ENCODE assay signal across 7 mouse cellular contexts in genomic region chr4:130861653-130862208, GRCm38 (mm10). TPM values are rescaled to one million over a fixed set of nuclear protein-coding genes. Genes with fewer than 3 reads are reported as not detected.
DNase-seq lines count a peak whose midpoint lies in the region; ATAC-seq lines count a peak whose summit lies in the region.

No protein-coding gene starts in this region.

- H3K4me2 ChIP-seq in neural tube, embryonic 12.5 days (replicated peaks): peak overlapping the region; percentile 56

- DNase-seq in adrenal gland, postnatal 4 days (ENCODE audit: low spot score in 2 of 2): peak; percentile 51 to 57
- peak; percentile 74 for DNase-seq in embryonic facial prominence, embryonic 10.5 days (ENCODE audit: low spot score)
- peak; percentile 65 to 80 for DNase-seq in heart, adult 9 months (ENCODE audit: low spot score in 2 of 2)
- DNase-seq in kidney, adult 9 months: peak; percentile 53
- peak; percentile 64 for DNase-seq in limb, embryonic 10.5 days (ENCODE audit: low spot score)
- DNase-seq in urinary bladder, postnatal 10 days (ENCODE audit: low spot score): peak; percentile 31

- H3K36me3 ChIP-seq in embryonic facial prominence, embryonic 10.5 days (replicated peaks): no peaks in the 10 kb centered on the region
- H3K36me3 ChIP-seq in limb, embryonic 10.5 days: no peaks in the 10 kb centered on the region
- H3K36me3 ChIP-seq in neural tube, embryonic 12.5 days: no peaks in the 10 kb centered on the region

- peaks cover 36% of the 10 kb centered on the region for H3K4me1 ChIP-seq in embryonic facial prominence, embryonic 10.5 days
- peaks cover 25% of the 10 kb centered on the region for H3K4me1 ChIP-seq in limb, embryonic 10.5 days
- H3K4me1 ChIP-seq in neural tube, embryonic 12.5 days: peaks cover 33% of the 10 kb centered on the region

- no peak overlapping the region for H3K9ac ChIP-seq in neural tube, embryonic 12.5 days

- peak overlapping the region; percentile 64 for H3K27ac ChIP-seq in embryonic facial prominence, embryonic 10.5 days (replicated peaks)
- no peak overlapping the region for H3K27ac ChIP-seq in limb, embryonic 10.5 days
- no peak overlapping the region for H3K27ac ChIP-seq in neural tube, embryonic 12.5 days

- H3K27me3 ChIP-seq in embryonic facial prominence, embryonic 10.5 days (replicated peaks; ENCODE audit: low read depth, poor library complexity, severe bottlenecking): peaks cover 76% of the 10 kb centered on the region
- peaks cover 72% of the 10 kb centered on the region for H3K27me3 ChIP-seq in limb, embryonic 10.5 days (ENCODE audit: low read depth, poor library complexity, severe bottlenecking)
- peaks cover 54% of the 10 kb centered on the region for H3K27me3 ChIP-seq in neural tube, embryonic 12.5 days (replicated peaks)

- no peaks in the 10 kb centered on the region for H3K9me3 ChIP-seq in embryonic facial prominence, embryonic 10.5 days
- H3K9me3 ChIP-seq in limb, embryonic 10.5 days (replicated peaks): no peaks in the 10 kb centered on the region
- H3K9me3 ChIP-seq in neural tube, embryonic 12.5 days: no peaks in the 10 kb centered on the region

- ATAC-seq in neural tube, embryonic 12.5 days (ENCODE audit: low FRiP score, low read depth): peak; percentile 59

- WGBS in embryonic facial prominence, embryonic 10.5 days: 1% methylated on average over 30 of the region's 30 CpGs
- WGBS in limb, embryonic 10.5 days: 2% methylated on average over 30 of the region's 30 CpGs
- 3% methylated on average over 30 of the region's 30 CpGs for WGBS in neural tube, embryonic 12.5 days

- peak overlapping the region; percentile 50 for H3K4me3 ChIP-seq in embryonic facial prominence, embryonic 10.5 days
- peak overlapping the region; percentile 38 for H3K4me3 ChIP-seq in limb, embryonic 10.5 days
- H3K4me3 ChIP-seq in neural tube, embryonic 12.5 days: peak overlapping the region; percentile 15

RNA-seq across cellular contexts. Expression of gene Laptm5, which starts 51.2 kb away (rescaled TPM):
- 10 to 100 TPM; 21.4 to 29.3 TPM for total RNA-seq in adrenal gland, postnatal 4 days (2021)
- 13.0 and 16.4 TPM in 2 replicates for polyA plus RNA-seq in embryonic facial prominence, embryonic 10.5 days (2016; fragmentation: Nextera tagmentation; extraction: Ambion mirVana)
- polyA plus RNA-seq in limb, embryonic 10.5 days (2016; fragmentation: Nextera tagmentation; extraction: Ambion mirVana): 10.5 and 15.4 TPM in 2 replicates
- 23.0 and 25.2 TPM in 2 replicates for polyA plus RNA-seq in neural tube, embryonic 12.5 days (2016; fragmentation: Nextera tagmentation; extraction: Ambion mirVana)
